Mouse (Mus musculus) MEL (cell line): ENCODE results near the gene Isg20l2. TPM values are rescaled to one million over a fixed set of nuclear protein-coding genes. Genes with fewer than 3 reads are reported as not detected.

ENCODE experiments used
- DNase-seq: peaks from one replicate; pipeline ENCODE4 v3.0.0; 2011; ENCODE audit warnings: low read depth, low spot score
- H3K27ac ChIP-seq: 2 replicates; pipeline ENCODE4 v1.5.1; 2012; ENCODE audit warnings: low read depth, mild to moderate bottlenecking, control low read depth, low read length, moderate library complexity; ENCODE audit not compliant: control insufficient read depth
- H3K27me3 ChIP-seq, 2 experiments: fragments of 150-350 bp in 1 of 2; sonication (generic) in 1 of 2; 2 replicates each; pipeline ENCODE4 v1.6.1; 2012; ENCODE audit warnings: low read length in 2 of 2, mild to moderate bottlenecking in 2 of 2, improper control_type of control experiment in 1 of 2, moderate library complexity in 1 of 2; ENCODE audit not compliant: insufficient read depth in 2 of 2, control insufficient read depth in 1 of 2
- H3K36me3 ChIP-seq, 2 experiments: 2 replicates each; pipeline ENCODE4 v1.6.1; 2012 to 2014; ENCODE audit warnings: low read length in 2 of 2, improper control_type of control experiment in 1 of 2, inconsistent platforms in 1 of 2, mild to moderate bottlenecking in 1 of 2; ENCODE audit not compliant: insufficient read depth in 2 of 2, control insufficient read depth in 1 of 2
- H3K4me1 ChIP-seq, 2 experiments: fragments of 150-350 bp in 1 of 2; sonication (generic) in 1 of 2; 2 replicates each; pipeline ENCODE4 v1.6.1; 2012; ENCODE audit warnings: low read length in 2 of 2, improper control_type of control experiment in 1 of 2, mild to moderate bottlenecking in 1 of 2; ENCODE audit not compliant: insufficient read depth in 2 of 2, control insufficient read depth in 1 of 2
- H3K4me3 ChIP-seq, 2 experiments: fragments of 150-350 bp in 1 of 2; sonication (generic) in 1 of 2; 2 replicates each; pipeline ENCODE4 v1.5.1; 2012; ENCODE audit warnings: low read depth in 2 of 2, low read length in 2 of 2, mild to moderate bottlenecking in 2 of 2, moderate library complexity in 2 of 2, control low read depth in 1 of 2, improper control_type of control experiment in 1 of 2; ENCODE audit not compliant: control insufficient read depth in 1 of 2, insufficient read depth in 1 of 2
- H3K79me2 ChIP-seq: 2 replicates; pipeline ENCODE4 v1.6.1; 2012; ENCODE audit warnings: mild to moderate bottlenecking, low read length, moderate library complexity; ENCODE audit not compliant: control insufficient read depth, poor library complexity, insufficient read depth
- H3K9ac ChIP-seq: 2 replicates; pipeline ENCODE4 v1.6.1; 2012; ENCODE audit warnings: low read depth, mild to moderate bottlenecking, control low read depth, low read length, moderate library complexity; ENCODE audit not compliant: control insufficient read depth, poor library complexity, severe bottlenecking
- H3K9me3 ChIP-seq: fragments of 150-350 bp; sonication (generic); replicated peaks from 2 replicates; pipeline ENCODE4 v1.6.1; 2012; ENCODE audit warnings: mild to moderate bottlenecking, low read length, improper control_type of control experiment, moderate library complexity; ENCODE audit not compliant: insufficient read depth
- BHLHE40 ChIP-seq: IDR thresholded peaks from 2 replicates; pipeline ENCODE4 v1.6.1; 2012; ENCODE audit warnings: low read depth, mild to moderate bottlenecking, inconsistent platforms, low read length, improper control_type of control experiment, borderline replicate concordance
- E2F4 ChIP-seq: IDR thresholded peaks from 2 replicates; pipeline ENCODE4 v1.6.1; 2011; ENCODE audit warnings: low read depth, low read length, improper control_type of control experiment, borderline replicate concordance
- ELF1 ChIP-seq: IDR thresholded peaks from 2 replicates; pipeline ENCODE4 v1.6.1; 2014; ENCODE audit warnings: low read depth, mild to moderate bottlenecking, inconsistent platforms, low read length, improper control_type of control experiment, moderate library complexity
- EP300 ChIP-seq, 2 experiments: IDR thresholded peaks; 2 replicates each; pipeline ENCODE4 v1.6.1; 2011; ENCODE audit warnings: improper control_type of control experiment in 2 of 2, low read length in 2 of 2, low read depth in 1 of 2, mild to moderate bottlenecking in 1 of 2
- MAZ ChIP-seq: IDR thresholded peaks from 2 replicates; pipeline ENCODE4 v1.6.1; 2012; ENCODE audit warnings: low read depth, mild to moderate bottlenecking, inconsistent platforms, low read length, improper control_type of control experiment
- MEF2A ChIP-seq: IDR thresholded peaks from 2 replicates; pipeline ENCODE4 v1.6.1; 2014; ENCODE audit warnings: low read depth, mild to moderate bottlenecking, inconsistent platforms, low read length, improper control_type of control experiment; ENCODE audit not compliant: poor library complexity, insufficient replicate concordance, severe bottlenecking; ENCODE audit errors: extremely low read depth
- MYB ChIP-seq: IDR thresholded peaks from 2 replicates; pipeline ENCODE4 v1.6.1; 2011; ENCODE audit warnings: mild to moderate bottlenecking, low read depth, low read length, improper control_type of control experiment
- MYC ChIP-seq: IDR thresholded peaks from 2 replicates; pipeline ENCODE4 v1.6.1; 2011; ENCODE audit warnings: low read depth, mild to moderate bottlenecking, low read length, improper control_type of control experiment, moderate library complexity
- NRF1 ChIP-seq: IDR thresholded peaks from 2 replicates; pipeline ENCODE4 v1.6.1; 2014; ENCODE audit warnings: low read depth, mild to moderate bottlenecking, inconsistent platforms, low read length, improper control_type of control experiment, moderate library complexity; ENCODE audit not compliant: poor library complexity, insufficient read depth, severe bottlenecking
- POLR2A ChIP-seq, 2 experiments: IDR thresholded peaks; 2 replicates each; pipeline ENCODE4 v1.6.1; 2011 to 2012; ENCODE audit warnings: low read length in 2 of 2, mild to moderate bottlenecking in 2 of 2, control low read depth in 1 of 2, improper control_type of control experiment in 1 of 2, low read depth in 1 of 2, moderate library complexity in 1 of 2; ENCODE audit not compliant: control insufficient read depth in 1 of 2, insufficient read depth in 1 of 2, poor library complexity in 1 of 2
- POLR2AphosphoS2 ChIP-seq: IDR thresholded peaks from 2 replicates; pipeline ENCODE4 v1.6.1; 2011; ENCODE audit warnings: low read length, improper control_type of control experiment
- RAD21 ChIP-seq: IDR thresholded peaks from 2 replicates; pipeline ENCODE4 v1.6.1; 2011; ENCODE audit warnings: mild to moderate bottlenecking, low read depth, low read length, improper control_type of control experiment
- RCOR1 ChIP-seq: IDR thresholded peaks from 2 replicates; pipeline ENCODE4 v1.6.1; 2012; ENCODE audit warnings: low read depth, mild to moderate bottlenecking, inconsistent platforms, low read length, improper control_type of control experiment
- SIN3A ChIP-seq: IDR thresholded peaks from 2 replicates; pipeline ENCODE4 v1.6.1; 2012; ENCODE audit warnings: low read length, improper control_type of control experiment, inconsistent platforms
- SMC3 ChIP-seq: IDR thresholded peaks from 2 replicates; pipeline ENCODE4 v1.6.1; 2011; ENCODE audit warnings: low read depth, low read length, improper control_type of control experiment
- TAL1 ChIP-seq: IDR thresholded peaks from 2 replicates; pipeline ENCODE4 v1.6.1; 2012; ENCODE audit warnings: mild to moderate bottlenecking, inconsistent platforms, low read length, moderate library complexity, mixed read lengths
- TBP ChIP-seq: IDR thresholded peaks from 2 replicates; pipeline ENCODE4 v1.8.0; 2011; ENCODE audit warnings: low read depth, low read length, improper control_type of control experiment
- TCF12 ChIP-seq: IDR thresholded peaks from 2 replicates; pipeline ENCODE4 v1.6.1; 2014; ENCODE audit warnings: low read depth, mild to moderate bottlenecking, inconsistent platforms, low read length, improper control_type of control experiment, moderate library complexity
- UBTF ChIP-seq: IDR thresholded peaks from 2 replicates; pipeline ENCODE4 v1.6.1; 2012; ENCODE audit warnings: low read depth, mild to moderate bottlenecking, inconsistent platforms, low read length, improper control_type of control experiment, moderate library complexity, borderline replicate concordance; ENCODE audit not compliant: insufficient read depth
- USF1 ChIP-seq: IDR thresholded peaks from 2 replicates; pipeline ENCODE4 v1.6.1; 2014; ENCODE audit warnings: low read depth, mild to moderate bottlenecking, inconsistent platforms, low read length, improper control_type of control experiment, moderate library complexity
- USF2 ChIP-seq, 2 experiments: IDR thresholded peaks; 2 replicates each; pipeline ENCODE4 v1.6.1; 2011 to 2012; ENCODE audit warnings: improper control_type of control experiment in 2 of 2, low read length in 2 of 2, borderline replicate concordance in 1 of 2, inconsistent platforms in 1 of 2, low read depth in 1 of 2, mild to moderate bottlenecking in 1 of 2; ENCODE audit not compliant: insufficient read depth in 1 of 2
- ZC3H11A ChIP-seq: IDR thresholded peaks from 2 replicates; pipeline ENCODE4 v1.6.1; 2012; ENCODE audit warnings: low read depth, mild to moderate bottlenecking, inconsistent platforms, low read length, improper control_type of control experiment
- polyA plus RNA-seq, 2 experiments: library from polyadenylated mRNA; stranded (reverse) in 1 of 2; unstranded in 1 of 2; fragments of >175 nt in 1 of 2; fragments of >200 nt in 1 of 2; gene quantifications; 2 replicates each; pipeline versions ENCODE4 v1.2.1 to v1.2.4; 2012; ENCODE audit warnings: low replicate concordance in 2 of 2, low read depth in 1 of 2; ENCODE audit not compliant: insufficient read length in 2 of 2, insufficient read depth in 1 of 2, missing spikeins in 1 of 2
- total RNA-seq: library from RNA; depleted of rRNA; stranded (reverse); fragments of 300-350 nt; gene quantifications from 2 replicates; pipeline ENCODE4 v1.2.3, GENCODE M21; 2012

The Isg20l2 gene
- total and polyA plus RNA-seq, 3 experiments: 45.0 to 71.8 TPM; not detected in 1

DNA sequence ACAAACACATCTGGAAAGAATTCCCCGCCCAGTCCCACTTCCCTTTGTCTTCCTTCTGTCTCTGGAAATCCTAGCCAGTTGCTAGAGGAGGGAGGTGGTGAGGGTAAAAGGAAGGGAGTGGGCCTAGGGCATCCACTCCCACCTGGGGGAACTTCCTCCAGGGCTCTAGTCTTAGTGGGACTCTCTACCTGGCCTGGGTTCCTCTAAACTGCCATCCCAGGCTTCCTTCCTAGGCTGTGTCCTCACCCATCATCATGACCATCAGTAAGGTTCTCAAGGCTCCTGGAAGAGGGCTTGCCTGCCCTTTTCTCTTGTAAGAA lies 16.4 kb downstream of the Isg20l2 start:
- Histone ChIP-seq H3K9ac (no peak overlapping the region), H3K27ac (no peak overlapping the region), H3K4me3 (no peak overlapping the region), H3K27me3 (no peaks in the 10 kb centered on the region), H3K4me1 (no peaks in the 10 kb centered on the region), H3K79me2 (no peaks in the 10 kb centered on the region), H3K36me3 (peaks cover 0 to 9% of the 10 kb centered on the region in 2 experiments; a peak in 2 of 4 replicates), H3K9me3 (no peaks in the 10 kb centered on the region)
- TF ChIP-seq RCOR1: no peak
- no peak for TF ChIP-seq SIN3A
- no peak for TF ChIP-seq USF2 (IDR thresholded peaks at IDR 0.05; ENCODE audit: borderline replicate concordance in 1 of 2, insufficient read depth in 1 of 2, low read depth in 1 of 2, low read length in 2 of 2)
- no peak for TF ChIP-seq MYC
- no peak for TF ChIP-seq SMC3
- no peak for TF ChIP-seq UBTF
- TF ChIP-seq ELF1: no peak
- no peak for TF ChIP-seq MAZ
- no peak for TF ChIP-seq NRF1
- no peak for TF ChIP-seq MEF2A
- no peak for TF ChIP-seq RAD21
- no peak for TF ChIP-seq ZC3H11A
- TF ChIP-seq E2F4: no peak
- TF ChIP-seq EP300 (IDR thresholded peaks at IDR 0.05; ENCODE audit: low read depth in 1 of 2, low read length in 2 of 2): no peak
- no peak for DNase-seq

DNA sequence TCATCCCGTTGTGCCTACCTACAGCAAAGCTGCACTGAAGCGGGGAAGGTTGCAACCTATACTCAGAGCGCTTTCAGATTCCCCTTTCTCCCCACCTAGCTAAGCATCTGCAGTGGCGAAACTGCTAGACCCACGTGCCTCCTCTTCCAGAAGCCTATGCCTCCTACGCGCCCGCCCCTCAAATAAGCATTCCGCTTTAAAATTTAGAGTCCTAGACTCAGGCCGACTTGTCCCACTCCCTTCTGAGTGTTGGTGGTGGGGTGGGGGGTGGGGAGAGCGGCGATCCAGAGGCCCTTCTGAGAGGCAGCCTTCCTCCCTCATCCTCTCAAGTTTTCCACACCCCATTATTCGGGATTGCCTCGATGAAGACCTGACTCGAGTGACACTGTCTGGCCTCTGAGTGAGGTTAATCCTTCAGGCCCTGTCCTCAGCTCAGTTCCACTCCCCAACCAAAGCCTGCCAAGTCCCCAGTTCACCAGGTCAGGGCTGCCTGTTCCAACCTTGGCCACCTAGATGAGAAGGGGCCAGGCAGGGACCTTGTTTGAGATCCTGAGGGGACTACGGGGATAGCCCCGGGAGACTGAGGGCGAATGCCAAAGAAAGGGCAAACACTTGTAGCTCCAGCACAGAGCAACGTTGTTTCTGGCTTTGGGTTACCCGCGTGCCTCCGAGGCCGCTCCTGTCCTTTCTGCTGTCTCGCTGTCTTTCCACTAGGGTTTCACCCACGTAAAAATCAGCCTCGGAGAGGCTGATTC lies 17.1 kb downstream of the Isg20l2 start:
- no peak for TF ChIP-seq TBP
- no peak for TF ChIP-seq TAL1
- TF ChIP-seq MYB: no peak
- no peak for TF ChIP-seq POLR2AphosphoS2
- TF ChIP-seq UBTF: no peak
- TF ChIP-seq RCOR1: no peak
- no peak for TF ChIP-seq TCF12
- no peak for TF ChIP-seq USF2 (IDR thresholded peaks at IDR 0.05; ENCODE audit: borderline replicate concordance in 1 of 2, insufficient read depth in 1 of 2, low read depth in 1 of 2, low read length in 2 of 2)
- TF ChIP-seq MAZ: no peak
- TF ChIP-seq SIN3A: no peak
- no peak for TF ChIP-seq BHLHE40
- TF ChIP-seq POLR2A (IDR thresholded peaks at IDR 0.05; ENCODE audit: control insufficient read depth in 1 of 2, insufficient read depth in 1 of 2, low read depth in 1 of 2, low read length in 2 of 2, poor library complexity in 1 of 2): no peak
- TF ChIP-seq USF1: no peak
- Histone ChIP-seq H3K36me3 (peaks cover 0 to 3% of the 10 kb centered on the region in 2 experiments; a peak in 2 of 4 replicates), H3K27me3 (no peaks in the 10 kb centered on the region), H3K9ac (no peak overlapping the region), H3K79me2 (no peaks in the 10 kb centered on the region), H3K9me3 (no peaks in the 10 kb centered on the region), H3K4me3 (no peak overlapping the region), H3K27ac (no peak overlapping the region), H3K4me1 (no peaks in the 10 kb centered on the region)
- no peak for DNase-seq
